Mouse (Mus musculus) cerebellum, adult 9-11 months (tissue): ENCODE data around the gene Akap1.

Experiments used
- DNase-seq: peaks from one replicate; pipeline ENCODE4 v3.0.0; 2022

The Akap1 gene

DNA sequence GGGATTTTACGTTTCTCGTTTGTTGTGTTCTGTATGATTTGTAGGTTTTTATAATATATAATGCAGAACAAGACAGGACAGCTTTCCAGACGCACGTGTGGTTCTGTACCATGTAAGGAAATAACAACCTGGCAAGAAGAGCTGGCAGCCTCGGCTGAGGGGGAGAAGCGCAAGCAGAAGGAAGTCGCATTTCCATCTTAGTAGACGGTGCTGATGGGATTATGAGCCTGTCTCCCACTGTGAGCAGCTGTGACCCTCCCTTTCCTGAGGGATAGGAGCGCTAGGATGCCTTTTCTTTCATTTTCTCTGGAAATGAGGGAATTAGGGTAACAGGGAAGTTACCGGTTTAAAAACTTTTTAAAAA, 9.3 kb upstream of the Akap1 start:
- no peak for DNase-seq

- no peak for DNase-seq
Measured at GRCm38 (mm10) chr11:88873027-88873666, 8.8 kb upstream of the Akap1 start.

DNA sequence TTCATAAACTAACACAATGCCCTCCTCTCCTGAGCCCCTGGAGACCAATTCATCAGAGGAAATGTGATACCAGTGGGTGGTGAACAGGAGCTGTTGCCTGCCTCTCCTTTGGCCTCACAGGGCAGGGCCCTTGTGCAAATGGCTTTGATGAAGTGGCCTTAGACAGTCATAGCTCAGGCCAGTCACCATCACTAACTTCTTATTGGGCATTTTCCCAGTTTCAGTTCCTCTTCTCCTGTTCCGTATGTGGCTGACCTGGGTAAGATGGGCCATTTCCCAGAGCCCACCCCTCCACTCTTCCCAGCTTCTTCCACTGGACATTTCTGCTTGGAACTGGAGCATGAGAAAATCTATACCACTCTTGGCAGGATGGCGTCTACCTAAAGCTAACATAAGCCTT, 5.1 kb upstream of the Akap1 start:
- no peak for DNase-seq

GRCm38 (mm10) chr11:88863904-88864457, 405 bp downstream of the Akap1 start:
- DNase-seq: no peak

DNA sequence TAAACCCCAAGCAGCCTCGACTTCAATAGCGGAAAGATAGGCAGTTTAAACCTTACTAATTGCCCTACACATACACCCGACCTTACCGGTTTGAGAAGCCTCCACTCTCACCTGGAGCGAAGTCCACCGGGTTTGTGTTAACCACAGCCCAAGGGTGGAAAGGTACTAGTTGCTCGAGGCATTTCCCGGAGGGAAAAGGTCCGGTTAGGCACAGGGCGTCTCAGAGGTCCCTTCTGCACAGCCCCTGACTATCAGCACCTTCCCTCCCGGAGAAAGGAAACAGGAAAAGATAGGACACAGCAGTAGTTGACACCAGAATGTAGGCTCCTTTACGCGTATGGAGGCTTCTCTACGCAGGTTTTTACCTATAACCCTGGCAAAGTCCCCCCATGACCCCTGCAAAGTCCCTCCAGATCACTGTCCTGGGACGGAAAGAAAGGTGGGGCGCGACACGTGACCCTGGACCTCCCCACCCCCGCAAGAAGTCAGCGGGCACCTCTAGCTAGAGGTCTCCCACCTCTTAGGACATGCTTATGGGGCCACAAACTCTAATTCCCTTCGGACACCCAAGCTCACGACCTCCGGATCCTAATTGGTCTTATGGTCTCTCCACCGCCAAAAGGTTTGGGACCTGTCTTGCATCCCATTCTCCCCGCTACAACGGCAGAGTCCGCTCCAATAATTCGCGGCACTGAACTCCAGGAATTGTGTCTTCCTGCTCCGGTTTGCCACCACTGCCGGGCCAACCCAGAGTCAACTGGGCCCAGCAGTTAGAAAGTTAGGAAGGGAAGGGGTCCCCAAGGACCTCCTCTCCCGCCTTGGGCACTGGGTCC, 1.1 kb downstream of the Akap1 start:
- DNase-seq: no peak

DNA sequence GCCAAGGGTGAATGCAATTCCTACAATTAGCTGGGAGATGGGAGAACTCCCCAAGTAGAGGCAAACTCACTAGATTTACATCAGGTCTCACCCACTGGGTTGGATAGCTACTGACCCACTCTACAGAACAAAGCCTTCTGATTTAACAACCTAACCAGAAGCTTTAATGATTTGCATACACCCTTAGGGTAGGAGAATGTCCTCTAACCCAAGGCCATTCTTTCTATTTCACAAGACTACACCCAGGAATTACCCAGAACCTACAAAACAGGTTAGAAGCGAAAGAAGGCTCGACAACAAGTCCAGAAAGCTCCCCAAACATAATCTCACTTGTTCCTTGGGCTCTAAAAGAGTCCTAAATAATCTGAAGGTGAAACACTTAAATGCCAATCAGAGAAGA, 2.0 kb downstream of the Akap1 start:
- DNase-seq: no peak

GRCm38 (mm10) chr11:88861060-88861459, 3.3 kb downstream of the Akap1 start:
- no peak for DNase-seq

DNA sequence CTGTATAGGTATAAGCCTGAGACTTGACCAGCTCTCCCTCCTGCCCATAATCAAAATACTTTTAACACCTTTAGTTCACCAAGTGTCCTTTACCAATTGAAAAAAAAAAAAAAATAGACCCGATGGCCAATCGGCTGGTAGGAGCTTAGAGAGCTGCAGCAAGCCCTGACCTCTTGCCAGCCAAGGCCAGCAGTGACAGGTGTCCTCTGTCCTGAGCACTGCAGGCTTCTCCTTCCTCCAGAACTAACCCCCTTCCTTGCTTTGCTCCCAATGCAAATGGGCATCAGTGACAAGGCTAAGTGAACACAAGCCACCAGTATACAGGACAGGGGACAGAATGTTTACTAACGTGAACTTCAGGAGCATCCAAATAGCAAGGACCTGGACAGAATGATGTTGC, 3.7 kb downstream of the Akap1 start:
- DNase-seq: peak; percentile 58

GRCm38 (mm10) chr11:88857311-88858005, 6.9 kb downstream of the Akap1 start:
- DNase-seq: no peak

DNA sequence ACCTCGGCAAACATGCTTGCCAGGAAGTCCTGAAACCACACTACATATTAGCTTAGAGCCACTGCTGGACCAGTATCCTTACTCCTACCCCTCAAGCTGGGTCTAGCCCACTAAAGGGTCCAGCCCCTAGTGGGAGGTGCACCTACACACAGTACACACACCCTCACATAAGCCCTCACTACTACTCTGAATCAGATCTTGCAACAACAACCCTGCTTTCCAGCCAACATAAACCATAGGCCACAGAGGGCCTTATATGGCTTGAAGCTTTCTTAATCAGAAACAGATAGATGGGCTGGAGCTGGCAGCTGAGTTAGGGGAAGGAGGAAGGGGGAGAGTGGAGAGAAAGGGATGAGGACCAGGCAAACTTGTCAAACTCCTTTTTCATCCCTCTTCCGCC, 8.0 kb downstream of the Akap1 start:
- DNase-seq: no peak

- no peak for DNase-seq
Measured at GRCm38 (mm10) chr11:88855795-88856194, 8.6 kb downstream of the Akap1 start.

- no peak for DNase-seq
Measured at GRCm38 (mm10) chr11:88853588-88853987, 10.8 kb downstream of the Akap1 start.

GRCm38 (mm10) chr11:88852806-88853205, 11.6 kb downstream of the Akap1 start:
- no peak for DNase-seq

DNA sequence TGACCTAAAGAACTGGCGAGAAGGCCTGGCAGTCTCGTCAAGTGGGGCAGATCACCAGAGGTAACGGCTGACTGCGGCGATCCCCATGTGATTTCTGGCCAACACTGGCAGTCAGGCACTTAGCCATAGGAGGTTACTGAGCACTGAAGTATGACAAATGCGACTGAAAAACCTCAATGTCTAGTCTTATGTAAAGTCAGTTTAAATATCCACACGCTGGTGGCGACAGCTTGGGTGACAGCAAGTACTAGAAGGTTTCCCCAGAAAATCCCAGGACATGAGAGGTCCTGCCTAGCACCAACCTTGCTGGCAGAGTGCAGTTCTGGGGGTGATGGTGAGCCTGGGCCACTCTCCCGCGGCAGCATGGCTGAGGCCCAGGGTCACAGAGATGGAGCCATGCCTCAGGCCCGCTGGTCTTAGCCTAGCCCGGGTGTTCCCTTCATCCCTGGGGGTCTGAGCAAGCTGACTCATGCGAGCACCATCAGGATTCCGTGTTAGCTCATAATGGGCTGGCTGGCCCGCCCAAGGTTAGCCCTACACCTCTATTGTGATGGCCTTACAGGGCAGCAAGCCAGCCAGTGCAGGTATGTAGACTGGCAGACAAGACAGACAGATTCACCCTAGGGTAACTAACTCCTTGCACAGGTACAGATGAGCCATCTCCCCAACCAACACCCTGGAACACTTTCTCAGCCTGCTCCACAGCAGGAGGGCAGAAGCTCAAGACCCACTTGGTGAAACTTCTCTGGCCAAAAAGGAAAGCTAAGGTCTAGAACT, 13.1 kb downstream of the Akap1 start:
- peak; percentile 80 for DNase-seq

- no peak for DNase-seq
Measured at GRCm38 (mm10) chr11:88849732-88850131, 14.7 kb downstream of the Akap1 start.

DNA sequence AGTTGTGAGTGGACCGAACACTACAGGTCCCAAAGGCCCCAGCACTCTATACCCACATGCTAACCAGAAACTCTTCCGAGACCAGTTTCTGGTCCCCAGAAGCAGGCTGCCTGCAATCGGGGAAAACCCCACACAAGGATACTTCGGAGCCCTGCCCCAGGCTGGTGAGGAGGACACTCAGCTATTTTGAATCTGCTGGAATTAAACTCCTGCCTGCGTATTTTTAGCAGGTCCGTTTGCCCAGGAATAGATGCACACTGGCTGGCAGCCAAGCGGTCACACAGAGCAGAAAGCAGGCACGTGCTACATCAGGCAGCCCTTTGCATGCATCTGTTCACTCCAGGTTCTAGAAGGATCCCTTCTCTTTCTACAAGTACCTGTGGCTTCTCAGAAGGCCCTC, 15.1 kb downstream of the Akap1 start:
- peak; percentile 68 for DNase-seq

DNA sequence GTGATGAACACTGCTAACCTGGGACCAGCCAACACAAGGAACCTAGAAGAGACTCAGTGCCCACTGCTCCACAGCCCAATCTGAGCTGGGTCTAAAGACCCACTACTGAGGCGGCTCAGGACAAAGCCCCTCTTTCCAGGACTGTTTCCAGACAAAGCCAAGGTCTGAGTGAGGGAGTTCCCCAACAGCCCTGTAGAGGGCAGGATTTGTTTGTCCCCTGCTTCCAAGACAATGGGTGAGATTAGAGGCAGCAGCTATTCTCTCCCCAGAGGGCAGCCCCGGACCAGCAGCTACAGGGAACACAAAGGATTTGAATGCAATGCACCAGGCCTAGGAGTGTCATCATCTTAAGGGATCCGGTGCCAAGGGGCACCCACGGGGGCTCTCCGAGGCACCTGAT, 15.8 kb downstream of the Akap1 start:
- DNase-seq: peak; percentile 67

GRCm38 (mm10) chr11:88847281-88848006, 16.9 kb downstream of the Akap1 start:
- no peak for DNase-seq

DNA sequence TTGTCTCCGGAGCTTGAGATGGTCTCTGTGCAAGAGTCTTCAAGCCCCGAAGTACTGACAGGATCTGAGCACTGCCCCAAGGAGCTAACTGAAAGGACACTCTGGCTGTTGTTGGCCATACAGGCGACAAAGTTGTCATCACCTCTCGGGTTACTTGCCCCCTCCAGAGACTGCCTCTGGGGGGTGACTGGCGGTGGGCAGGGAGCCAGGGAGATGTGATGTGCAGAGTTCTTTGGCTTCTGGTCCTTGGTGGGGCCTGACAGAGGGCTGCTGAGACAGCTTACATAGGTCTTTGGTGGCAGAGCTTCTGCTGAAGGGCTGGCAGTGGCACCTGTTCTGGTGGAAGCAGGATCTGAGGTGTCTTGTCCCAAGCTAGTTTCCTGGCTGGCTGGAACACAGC, 20.0 kb downstream of the Akap1 start:
- DNase-seq: no peak

GRCm38 (mm10) chr11:88843305-88843704, 21.1 kb downstream of the Akap1 start:
- no peak for DNase-seq

- no peak for DNase-seq
Measured at GRCm38 (mm10) chr11:88842315-88842975, 21.9 kb downstream of the Akap1 start.

- DNase-seq: no peak
Measured at GRCm38 (mm10) chr11:88841406-88841805, 23.0 kb downstream of the Akap1 start.
